Mouse (Mus musculus) neutrophil, adult 83 days (primary cell): ENCODE measurements around the gene Clint1. TPM values are rescaled to one million over a fixed set of nuclear protein-coding genes. Genes with fewer than 3 reads are reported as not detected.

ENCODE experiments used
- total RNA-seq, 2 experiments: library from RNA; stranded (reverse); gene quantifications; one replicate each; pipeline ENCODE4 v1.2.4; 2023

Gene Clint1
- 100 to 1,000 TPM; 135 to 136 TPM for total RNA-seq

GRCm38 (mm10) chr11:45851516-45852123 lies at the start of gene Clint1:
Gene Clint1, plus strand, starts transcription at chr11:45852051.

GRCm38 (mm10) chr11:45944643-45945156 lies 92.8 kb downstream of the Clint1 start, which contains the start of gene Lsm11:
Gene Lsm11, minus strand, starts transcription at chr11:45944935.

GRCm38 (mm10) chr11:45955127-45955627 lies 103.3 kb downstream of the Clint1 start, which contains the start of gene Thg1l:
Gene Thg1l, minus strand, starts transcription at chr11:45955494.

Other genes with a start within 250 kb of the Clint1 start
- 1 to 10 TPM; 4.0 to 4.2 TPM for gene Lsm11, start 92.9 kb downstream of the Clint1 start, total RNA-seq
- gene Thg1l, start 103.4 kb downstream of the Clint1 start, total RNA-seq, result 1 to 10 TPM; 4.2 to 5.1 TPM
- gene Sox30, start 128.3 kb downstream of the Clint1 start, total RNA-seq, result not detected
- gene Gm12166, start 200.3 kb downstream of the Clint1 start, total RNA-seq, result 1 to 10 TPM; 2.0 to 4.4 TPM
- 100 to 1,000 TPM; 107 to 132 TPM for gene Adam19, start 203.9 kb downstream of the Clint1 start, total RNA-seq